Mouse (Mus musculus): ENCODE results near the gene Gfod2.

The Gfod2 gene

DNA sequence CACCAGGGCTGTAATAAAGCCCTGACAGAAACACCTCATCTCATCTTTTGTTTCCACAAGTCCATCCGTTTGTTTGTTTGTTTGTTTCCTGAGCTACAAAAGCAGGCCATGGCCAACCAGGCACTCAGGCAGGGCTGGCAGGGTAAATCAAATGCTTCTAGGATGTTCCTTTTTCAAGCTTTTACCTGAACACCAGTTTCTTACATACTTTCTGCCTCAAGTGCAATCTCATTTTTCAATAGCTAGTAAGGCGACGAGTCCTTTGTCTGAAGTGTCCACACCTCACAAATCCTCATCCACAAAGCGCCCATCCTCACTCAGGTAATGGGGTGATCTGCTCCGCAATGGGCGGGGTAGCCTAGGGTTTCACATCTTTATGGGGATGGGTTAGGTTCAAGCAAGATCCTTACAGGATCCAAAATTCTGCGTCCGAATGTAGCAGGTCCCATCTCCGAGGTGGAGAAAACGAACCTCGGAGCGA is 628 bp downstream of the Gfod2 start:
- DNase-seq (ENCODE audit: low read depth): no peak

DNA sequence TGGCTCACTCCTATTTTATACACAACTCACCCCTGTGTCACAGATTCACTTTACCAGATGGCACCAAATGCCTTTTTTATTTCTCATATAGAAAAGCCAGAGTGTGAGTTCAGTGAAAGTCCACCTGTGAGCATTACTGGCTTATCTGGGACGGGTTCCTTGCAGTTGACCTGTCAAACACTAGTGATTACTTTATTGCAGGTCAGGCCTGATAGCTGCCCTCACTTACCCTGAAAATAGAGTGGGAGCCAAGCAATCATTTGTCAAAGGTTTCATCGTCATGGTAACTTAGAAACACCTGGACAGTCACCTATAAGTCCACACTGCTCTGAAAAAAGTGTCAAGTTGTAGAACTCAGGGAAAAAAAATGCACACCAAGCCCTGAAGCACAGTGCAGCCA is 3.8 kb downstream of the Gfod2 start:
- DNase-seq (ENCODE audit: low read depth): no peak

- no peak for DNase-seq (ENCODE audit: low read depth)
These were observed 4.5 kb downstream of the Gfod2 start for GRCm38 (mm10) chr8:105753916-105754315.

DNA sequence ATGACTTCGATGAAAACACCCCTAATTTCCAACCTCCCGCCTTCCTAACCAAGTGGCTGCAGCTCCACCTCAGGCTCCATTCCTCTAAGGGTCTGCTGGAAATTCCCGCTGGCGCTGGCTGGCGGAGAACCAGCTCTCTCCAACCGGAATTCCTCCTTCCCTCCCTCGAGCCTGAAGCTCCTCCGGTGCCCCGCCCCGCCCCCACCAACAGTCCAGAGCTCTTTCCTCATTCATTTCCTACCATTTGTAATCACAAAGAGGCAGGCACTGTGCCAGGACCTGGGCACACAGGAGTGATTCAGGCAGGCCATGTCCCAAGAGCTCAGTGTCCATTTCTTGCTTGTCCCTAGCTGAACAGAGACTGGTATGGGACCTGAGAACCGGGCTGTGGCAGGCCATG is 7.9 kb downstream of the Gfod2 start:
- peak; percentile 45 for DNase-seq (ENCODE audit: low read depth)

DNA sequence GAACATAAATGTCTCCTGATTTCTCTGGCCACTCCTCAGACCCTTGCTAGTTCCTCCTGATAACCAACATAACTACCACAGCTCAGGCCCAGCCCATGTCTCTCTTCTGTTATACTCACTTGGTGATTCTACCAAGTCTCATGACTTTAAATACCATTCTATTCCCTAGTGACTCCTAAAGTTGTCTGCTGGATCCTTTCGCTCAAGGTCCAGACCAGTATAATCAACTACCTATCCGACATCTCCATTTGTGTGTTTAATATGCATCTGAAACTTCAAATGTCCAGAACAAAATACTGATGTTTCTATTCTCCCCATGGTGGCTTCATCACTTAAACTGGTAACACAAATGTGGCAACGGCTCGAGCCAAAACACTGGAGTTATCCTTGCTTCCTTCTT is 15.2 kb downstream of the Gfod2 start:
- DNase-seq (ENCODE audit: low read depth): no peak

- DNase-seq (ENCODE audit: low read depth): no peak
These were observed 19.2 kb downstream of the Gfod2 start for GRCm38 (mm10) chr8:105739216-105739615.

DNA sequence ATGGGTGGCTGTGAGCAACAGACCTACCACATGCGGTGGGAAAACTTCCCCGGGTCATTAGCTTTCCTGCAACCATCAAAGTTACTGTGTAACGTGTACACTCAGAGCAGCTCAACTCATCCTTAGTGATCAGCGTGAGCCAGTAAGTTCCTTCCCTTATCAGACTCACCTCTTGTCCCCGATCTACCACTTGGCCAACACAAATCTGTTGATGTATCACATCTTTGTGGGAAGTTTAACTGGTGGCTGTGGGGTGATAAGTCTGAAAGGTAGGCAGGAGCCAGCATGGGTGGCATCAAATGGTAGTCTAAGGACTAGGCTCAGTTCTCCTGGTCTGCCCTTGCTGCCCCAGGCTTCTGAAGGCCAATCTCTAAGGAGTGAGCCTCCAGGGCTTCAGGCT is 26.3 kb downstream of the Gfod2 start:
- DNase-seq (ENCODE audit: low read depth): no peak

- peak; percentile 92 for DNase-seq (ENCODE audit: low read depth)
These were observed 30.9 kb downstream of the Gfod2 start for GRCm38 (mm10) chr8:105727397-105728124.

GRCm38 (mm10) chr8:105725726-105726125 is 32.7 kb downstream of the Gfod2 start:
- no peak for DNase-seq (ENCODE audit: low read depth)

DNA sequence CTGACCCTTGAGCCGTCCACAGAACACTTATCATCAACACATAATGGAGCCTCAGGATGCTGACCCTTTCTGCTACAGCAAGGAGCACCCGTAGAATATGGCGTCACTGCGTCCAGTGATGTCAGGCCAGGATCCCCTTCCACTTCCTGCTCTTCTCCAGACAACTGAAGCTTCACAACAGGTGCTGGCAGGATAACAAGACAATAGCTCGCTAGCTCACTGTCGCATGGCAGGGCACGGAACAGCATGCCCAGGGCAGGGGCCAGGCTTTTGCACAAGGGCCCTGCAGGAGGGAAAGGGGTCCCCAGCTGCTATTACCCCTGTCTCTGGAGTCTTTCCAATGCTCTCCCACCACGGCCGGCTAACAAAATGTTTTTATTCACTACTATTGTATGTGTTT is 35.6 kb downstream of the Gfod2 start:
- DNase-seq (ENCODE audit: low read depth): no peak

DNA sequence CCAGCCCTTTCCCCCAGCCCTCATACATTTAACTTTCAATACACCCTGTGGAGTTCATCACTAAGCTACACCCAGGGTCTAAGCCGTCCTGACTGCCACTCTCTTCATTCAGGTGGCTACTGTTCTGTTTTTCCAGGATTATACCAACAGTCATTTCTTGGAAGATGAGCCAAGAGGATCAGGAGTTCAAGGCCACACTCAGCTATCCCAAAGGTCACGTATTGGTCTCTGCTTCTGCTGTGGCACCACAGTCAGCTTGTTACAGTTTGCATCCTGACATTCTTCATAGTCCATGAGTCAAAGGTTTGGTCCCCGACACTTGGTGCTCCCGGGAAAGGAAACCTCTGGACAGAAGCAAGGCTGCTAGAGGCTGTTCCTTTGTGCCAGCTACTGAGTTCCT is 38.8 kb downstream of the Gfod2 start:
- DNase-seq (ENCODE audit: low read depth): no peak

GRCm38 (mm10) chr8:105716302-105716945 is 42.0 kb downstream of the Gfod2 start:
- DNase-seq (ENCODE audit: low read depth): no peak

- DNase-seq (ENCODE audit: low read depth): peak; percentile 85
These were observed 43.4 kb downstream of the Gfod2 start for GRCm38 (mm10) chr8:105715042-105715441.

DNA sequence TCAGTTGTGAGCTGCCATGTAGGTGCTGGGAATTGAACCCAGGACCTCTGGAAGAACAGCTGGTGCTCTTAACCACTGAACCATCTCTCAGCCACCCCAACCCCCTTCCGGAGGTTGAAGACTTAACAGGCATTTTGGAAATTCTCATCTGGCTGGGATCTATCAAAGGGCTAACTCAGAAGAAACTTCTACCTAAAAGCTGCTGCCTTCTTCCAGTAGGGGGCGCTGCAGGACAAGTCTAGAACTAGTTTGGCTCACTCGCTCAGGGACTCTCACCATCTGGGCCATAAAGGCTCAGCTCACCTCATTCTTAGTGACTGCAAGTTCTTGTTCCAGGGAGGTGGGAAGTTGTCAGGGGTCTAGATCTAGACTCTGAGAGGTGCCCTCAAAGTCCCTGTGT is 44.3 kb downstream of the Gfod2 start:
- peak; percentile 93 for DNase-seq (ENCODE audit: low read depth)

- DNase-seq (ENCODE audit: low read depth): no peak
These were observed 46.2 kb downstream of the Gfod2 start for GRCm38 (mm10) chr8:105712286-105712685.

- DNase-seq (ENCODE audit: low read depth): no peak
These were observed 49.1 kb downstream of the Gfod2 start for GRCm38 (mm10) chr8:105709317-105709716.

DNA sequence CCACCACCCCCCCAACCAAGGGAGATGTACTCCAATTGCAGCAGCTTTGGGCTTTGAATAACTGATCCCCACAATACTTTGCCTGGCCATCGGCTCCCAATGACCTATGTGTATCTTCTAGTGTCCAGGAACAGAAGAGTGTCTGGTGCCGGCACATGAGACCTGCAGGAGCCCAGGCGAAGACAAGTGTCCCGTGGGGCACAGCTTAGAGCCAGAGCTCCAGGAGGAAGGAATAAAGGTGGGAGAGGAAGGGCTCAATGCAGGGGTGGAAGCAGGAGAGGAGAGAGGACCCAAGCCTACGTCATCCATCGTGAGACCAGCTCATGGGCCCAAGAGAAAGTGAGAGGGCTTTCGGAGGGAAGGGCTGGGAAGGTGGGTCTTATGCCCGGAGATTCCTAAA is 49.8 kb downstream of the Gfod2 start:
- DNase-seq (ENCODE audit: low read depth): no peak

DNA sequence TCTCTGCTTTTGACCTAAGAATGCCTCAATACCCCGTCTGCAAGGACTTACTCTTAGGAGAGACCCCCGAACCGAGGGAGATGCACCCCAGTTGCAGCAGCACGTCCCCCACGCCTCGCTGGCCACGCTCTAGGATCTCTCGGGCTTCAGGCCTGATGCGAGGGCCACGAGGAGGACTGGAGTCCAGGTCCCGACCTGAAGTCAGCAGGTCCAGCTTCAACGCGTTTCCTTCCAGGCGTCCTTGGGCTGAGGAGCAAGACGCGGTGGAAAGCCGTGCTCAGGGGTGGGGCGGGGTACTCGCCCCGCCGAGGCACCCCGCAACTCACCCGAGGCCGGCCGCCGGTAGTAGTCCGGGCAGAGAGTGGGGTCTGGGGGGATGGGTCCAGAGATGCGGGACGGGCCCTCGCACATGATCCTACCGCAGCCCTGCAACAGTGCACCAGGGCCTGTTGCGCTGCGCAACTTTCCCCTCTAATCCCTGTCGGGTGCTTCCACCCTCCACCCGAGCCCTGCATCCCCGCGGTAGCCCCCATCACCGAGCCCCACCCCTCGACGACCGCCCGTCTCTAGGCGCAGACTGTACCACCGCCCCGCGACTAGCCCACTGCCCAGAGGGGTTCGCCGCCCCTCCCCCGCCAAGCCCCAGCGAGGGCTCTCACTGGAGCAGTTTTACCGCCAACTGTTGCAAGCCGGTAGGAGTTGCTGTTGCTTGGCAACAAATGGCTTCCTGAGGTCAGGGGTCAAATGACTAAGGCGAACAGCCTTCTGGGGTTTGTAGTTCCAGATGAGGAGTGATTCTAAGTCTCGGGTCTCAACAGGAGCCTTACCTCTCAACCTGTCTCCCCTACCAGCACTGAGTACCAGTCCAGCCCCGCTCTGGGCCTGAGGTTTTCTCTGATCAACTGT is 50.7 kb downstream of the Gfod2 start, which contains the start of the genes 4933405L10Rik and Enkd1:
TSS of gene 4933405L10Rik (plus strand) at position 158 of the 906 bp plus-strand sequence.
TSS of gene Enkd1 (minus strand) at position 713 of the 906 bp plus-strand sequence.
- peak; percentile 95 for DNase-seq (ENCODE audit: low read depth)

GRCm38 (mm10) chr8:105706426-105706825 is 52.0 kb downstream of the Gfod2 start:
- DNase-seq (ENCODE audit: low read depth): no peak

GRCm38 (mm10) chr8:105704955-105705354 is 53.5 kb downstream of the Gfod2 start:
- no peak for DNase-seq (ENCODE audit: low read depth)

GRCm38 (mm10) chr8:105704146-105704812 is 54.2 kb downstream of the Gfod2 start:
- DNase-seq (ENCODE audit: low read depth): no peak

Measured in 416B (cell line).